Mouse (Mus musculus) cerebellum, adult 2 months (tissue): Measurements from ENCODE around the gene Nt5c.
"Not testable (repeated sequence)": the region's sequence is repeated elsewhere in the genome, so short reads cannot be mapped to it uniquely, and the experiment has no call there.

Experiments
- CTCF ChIP-seq: fragments of 200-500 bp; IDR thresholded peaks from 2 replicates; pipeline ENCODE4 v1.5.1; 2011; ENCODE audit warnings: low read depth, mild to moderate bottlenecking, control low read depth, low read length, moderate library complexity, borderline replicate concordance; ENCODE audit not compliant: insufficient read depth
- POLR2A ChIP-seq: fragments of 200-500 bp; IDR thresholded peaks from 2 replicates; pipeline ENCODE4 v1.6.1; 2011; ENCODE audit warnings: low read length, control low read depth, borderline replicate concordance; ENCODE audit not compliant: insufficient read depth

- not testable (repeated sequence) for TF ChIP-seq CTCF, POLR2A
Measured at GRCm38 (mm10) chr11:115454822-115455221, 36.8 kb downstream of the Nt5c start.
